Mouse (Mus musculus) gonadal fat pad, adult 2 months (tissue): ENCODE data around the gene Cmtm4. TPM values are rescaled to one million over a fixed set of nuclear protein-coding genes. Genes with fewer than 3 reads are reported as not detected.
"Not testable (repeated sequence)": the region's sequence is repeated elsewhere in the genome, so short reads cannot be mapped to it uniquely, and the experiment has no call there.

ENCODE experiments used
- DNase-seq: peaks from one replicate; pipeline ENCODE4 v3.0.0-alpha.2; 2012; ENCODE audit warnings: low read depth
- polyA plus RNA-seq: library from polyadenylated mRNA; depleted of rRNA; stranded (reverse); fragments of >200 nt; gene quantifications from 2 replicates; pipeline ENCODE4 v1.2.3, GENCODE M21; 2012; rRNA removed

The Cmtm4 gene
- polyA plus RNA-seq, 1 experiment: 25.5 TPM

DNA sequence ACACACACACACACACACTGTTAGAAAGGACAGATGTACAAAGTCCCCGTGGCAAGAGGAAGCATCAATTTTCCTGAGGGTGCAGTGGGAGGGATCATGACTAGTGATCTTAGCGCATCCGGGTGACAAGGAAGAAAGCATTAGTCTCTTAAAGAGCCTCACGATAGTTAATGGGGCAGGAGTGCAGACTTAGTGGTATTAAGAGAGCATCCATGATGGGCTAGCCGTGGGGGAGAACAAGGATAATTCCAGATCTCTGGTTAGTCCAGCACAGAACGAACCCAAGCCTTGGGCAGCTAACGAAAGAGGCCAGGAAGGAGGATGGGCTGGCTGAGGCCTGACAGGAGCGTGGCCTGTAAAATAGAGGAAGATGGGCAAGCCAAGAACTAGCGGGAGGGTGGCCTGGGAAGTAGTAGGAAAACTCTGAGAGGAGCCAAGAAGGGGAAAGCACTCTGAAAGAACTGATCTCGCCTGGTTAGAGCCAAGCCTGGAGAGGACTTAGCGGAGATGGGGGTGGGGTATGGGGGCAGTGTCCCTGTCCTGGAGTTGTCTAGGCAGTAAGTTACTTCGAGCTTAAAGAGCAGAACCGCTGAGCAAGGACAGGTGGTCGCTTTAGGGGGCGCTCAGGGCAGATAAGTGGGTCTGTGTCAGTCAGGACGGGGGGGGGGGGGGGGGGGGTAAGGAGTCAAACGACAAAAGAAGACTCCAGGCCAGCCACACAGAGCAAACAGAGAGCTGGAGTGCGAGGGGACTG, 56.2 kb downstream of the Cmtm4 start, which contains the start of gene Cmtm3:
Gene Cmtm3 (plus strand): TSS at position 182 of the 754 bp plus-strand sequence.
- no peak for DNase-seq

DNA sequence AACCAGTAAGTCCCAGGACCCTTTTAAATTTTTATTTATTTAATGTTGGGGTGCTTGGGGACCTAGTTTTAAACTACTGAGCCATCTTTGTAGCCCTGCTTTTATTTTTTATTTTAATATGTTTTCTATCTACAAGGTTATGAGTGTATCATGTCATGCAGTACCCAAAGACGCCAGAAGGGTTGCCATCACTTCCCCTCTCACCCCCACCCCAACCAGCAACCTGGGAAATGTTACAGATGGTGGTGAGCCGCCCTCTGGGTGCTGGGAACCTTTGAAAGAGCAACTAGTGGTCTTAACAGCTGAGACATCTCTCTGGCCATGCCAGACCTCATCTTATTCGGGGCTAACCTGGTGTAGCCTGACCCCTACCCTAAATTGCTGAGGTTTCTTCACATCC, 57.7 kb downstream of the Cmtm4 start:
- DNase-seq: no peak

DNA sequence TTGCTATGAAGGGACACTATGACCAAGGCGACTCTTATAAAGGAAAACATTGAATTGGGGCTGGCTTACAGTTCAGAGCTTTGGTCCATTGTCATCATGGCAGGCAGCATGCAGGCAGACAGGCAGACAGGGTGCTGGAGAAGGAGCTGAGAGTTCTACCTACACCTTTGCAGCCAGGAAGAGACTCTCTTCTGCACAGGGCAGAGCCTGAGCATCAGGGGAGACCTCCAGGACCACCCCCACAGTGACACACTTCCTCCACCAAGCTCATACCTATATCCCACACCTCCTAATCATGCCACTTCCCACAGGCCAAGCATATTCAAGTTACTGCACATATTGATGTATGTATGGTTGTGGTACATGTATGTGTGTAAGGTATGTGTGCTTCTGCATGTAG, 58.8 kb downstream of the Cmtm4 start:
- no peak for DNase-seq

DNA sequence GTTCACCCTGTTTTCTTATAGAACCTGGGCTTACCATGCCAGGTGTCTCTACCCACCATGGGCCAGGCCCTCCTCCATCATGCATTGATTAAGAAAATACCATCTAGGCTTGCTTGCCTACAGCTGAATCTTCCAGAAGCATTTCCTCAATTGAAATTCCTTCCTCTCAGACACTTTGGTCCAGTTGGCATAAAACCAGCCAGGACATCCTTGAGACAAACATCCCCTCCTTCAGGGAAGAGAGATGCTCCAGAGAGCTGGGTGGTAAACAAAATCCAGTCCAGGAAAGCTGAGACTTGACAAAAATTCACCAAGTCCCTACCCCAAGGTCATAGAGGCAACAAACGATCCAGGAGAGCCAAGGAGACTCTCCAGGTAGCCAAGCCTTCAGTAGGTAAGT, 61.4 kb downstream of the Cmtm4 start:
- DNase-seq: no peak

DNA sequence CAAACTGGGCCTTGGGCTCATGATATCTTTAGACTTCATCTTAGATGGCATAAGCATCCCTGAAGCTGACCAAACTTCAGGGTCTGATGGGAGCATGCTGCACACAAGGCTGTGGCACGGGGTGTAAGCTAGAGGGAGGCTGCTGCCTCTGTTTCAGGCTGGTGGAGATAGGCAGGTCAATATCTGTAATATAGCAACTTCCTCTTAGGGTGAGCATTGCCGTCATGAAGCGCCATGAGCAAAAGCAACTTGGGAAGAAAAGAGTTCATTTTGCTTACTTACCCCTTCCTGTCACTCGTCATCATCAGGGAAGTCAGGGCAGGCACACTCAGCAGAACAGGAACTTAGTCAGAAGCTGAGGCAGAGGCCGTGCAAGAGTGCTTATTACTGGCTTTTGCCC, 61.8 kb downstream of the Cmtm4 start:
- no peak for DNase-seq

DNA sequence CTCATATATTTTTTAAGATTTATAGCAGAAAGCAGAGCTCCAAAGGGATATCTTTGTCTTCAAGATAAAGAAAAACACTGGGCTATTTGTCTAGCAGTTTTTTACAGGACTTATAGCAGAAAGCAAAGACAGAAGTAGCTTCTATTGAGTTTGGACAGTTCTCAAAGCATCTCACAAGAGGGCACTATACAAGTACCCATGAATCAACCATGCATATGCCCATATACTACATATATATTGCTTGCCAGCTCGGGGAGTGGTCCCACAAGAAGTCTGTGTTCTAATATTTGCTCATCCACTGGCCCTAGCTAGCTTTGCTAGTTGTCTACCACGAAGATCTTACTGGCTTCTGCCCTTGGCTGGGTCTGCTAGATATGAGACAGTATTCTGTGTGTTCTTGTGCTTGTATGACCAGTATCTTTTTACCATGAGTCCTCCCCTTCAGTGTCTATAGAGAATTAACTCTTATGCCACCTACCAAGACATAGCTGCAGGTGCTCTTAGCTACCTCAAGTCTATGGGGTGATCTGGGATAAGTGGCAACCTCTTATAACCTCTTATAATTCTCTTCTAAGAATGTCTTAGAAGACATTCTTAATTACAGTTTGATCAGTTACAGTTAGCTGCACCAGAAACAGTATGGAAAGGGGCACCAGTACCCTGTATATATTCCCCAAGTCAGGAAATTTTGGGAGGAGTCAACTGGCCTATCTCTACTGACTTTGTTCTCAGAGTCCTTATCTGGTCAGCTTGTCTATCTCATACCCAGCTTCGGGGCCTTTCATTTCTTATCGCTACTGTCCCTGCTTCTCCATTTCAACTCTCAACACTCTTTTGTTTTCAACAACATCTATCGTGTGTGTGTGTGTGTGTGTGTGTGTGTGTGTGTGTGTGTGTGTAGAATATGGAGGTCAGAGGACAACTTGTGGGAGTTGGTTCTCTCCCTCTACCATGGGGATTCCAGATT, 62.7 kb downstream of the Cmtm4 start:
- no peak for DNase-seq

DNA sequence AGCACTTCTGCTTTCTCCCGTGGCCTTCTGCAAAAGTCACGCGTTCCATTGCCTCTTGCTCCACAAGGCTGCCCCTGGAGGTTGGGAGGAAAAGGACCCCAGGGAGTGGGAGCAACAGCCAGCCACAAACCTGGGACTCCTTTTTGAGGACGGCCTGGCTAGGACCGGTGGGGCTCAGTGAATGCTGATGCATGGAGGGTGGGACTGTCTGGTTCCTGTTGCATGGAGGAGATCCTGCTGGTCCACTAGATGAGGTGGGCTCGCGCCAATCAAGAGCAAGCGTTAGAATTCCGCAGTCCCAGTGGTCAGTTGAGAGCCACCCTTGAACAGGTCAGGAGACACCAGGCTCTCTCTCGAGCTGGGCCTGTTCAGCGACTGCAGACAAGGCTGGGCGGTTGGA, 73.7 kb downstream of the Cmtm4 start, which contains the start of gene Cmtm2b:
Gene Cmtm2b (plus strand): TSS at position 301 of the 400 bp plus-strand sequence.
- not testable (repeated sequence) for DNase-seq

DNA sequence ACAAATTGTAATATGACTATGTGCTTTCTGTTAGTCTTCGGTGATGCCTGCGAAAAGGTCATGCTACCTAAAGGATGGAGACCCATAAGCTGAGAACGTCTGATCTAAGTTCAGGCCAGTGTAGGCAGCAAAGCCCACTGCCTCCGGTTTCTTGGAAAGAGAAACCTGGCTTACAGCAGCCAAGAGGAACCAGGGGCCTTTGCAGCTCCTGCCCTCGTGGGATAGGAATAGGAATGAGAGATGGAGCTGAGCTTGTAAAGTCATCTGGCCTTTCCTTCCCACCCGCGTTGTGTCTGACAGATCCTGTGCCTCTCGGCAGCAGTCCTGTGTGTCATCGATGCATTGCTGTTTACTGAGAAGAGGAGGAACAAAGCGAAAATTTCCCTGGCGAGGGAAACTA, 74.3 kb downstream of the Cmtm4 start, which contains the start of gene Gm11020:
Gene Gm11020 (plus strand): TSS at position 301 of the 400 bp plus-strand sequence.
- not testable (repeated sequence) for DNase-seq

DNA sequence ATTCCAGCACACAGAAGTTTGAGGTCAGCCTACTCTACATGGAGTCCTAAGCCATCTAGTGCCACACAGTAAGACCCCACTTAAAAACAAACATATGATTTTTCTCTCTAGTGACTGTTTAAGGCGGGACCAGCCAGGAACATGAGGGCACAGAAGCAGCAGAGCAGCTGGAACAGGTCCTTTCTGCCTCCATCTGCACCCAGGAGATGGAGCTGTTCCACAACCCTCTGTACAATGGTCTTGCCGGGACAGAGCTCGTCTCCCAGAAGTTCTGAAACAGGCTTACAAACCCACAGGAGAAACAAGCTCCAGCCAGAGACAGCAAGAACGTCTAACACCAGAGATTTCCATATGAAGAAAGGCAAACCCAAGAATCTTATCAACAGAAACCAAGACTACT, 82.3 kb downstream of the Cmtm4 start:
- no peak for DNase-seq

DNA sequence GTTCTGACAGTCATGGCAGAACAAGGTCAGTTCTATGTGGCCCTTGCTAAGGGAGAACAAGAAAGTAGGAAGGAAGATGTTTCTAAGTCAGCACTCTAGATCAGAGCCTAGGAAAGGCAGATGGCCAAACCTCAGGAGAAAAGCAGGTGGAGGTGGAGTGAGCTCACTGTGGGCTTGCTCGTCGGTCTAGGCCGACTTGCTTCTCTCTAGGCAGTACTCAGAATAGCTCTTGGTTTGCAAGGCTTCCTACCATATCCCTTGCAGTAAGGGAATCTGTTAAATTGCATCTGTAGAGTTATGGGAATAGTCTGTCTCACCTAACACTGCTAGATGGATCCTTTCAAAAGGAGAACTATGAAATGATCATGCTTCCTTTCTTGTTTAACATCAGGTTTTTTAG, 83.6 kb downstream of the Cmtm4 start:
- not testable (repeated sequence) for DNase-seq

DNA sequence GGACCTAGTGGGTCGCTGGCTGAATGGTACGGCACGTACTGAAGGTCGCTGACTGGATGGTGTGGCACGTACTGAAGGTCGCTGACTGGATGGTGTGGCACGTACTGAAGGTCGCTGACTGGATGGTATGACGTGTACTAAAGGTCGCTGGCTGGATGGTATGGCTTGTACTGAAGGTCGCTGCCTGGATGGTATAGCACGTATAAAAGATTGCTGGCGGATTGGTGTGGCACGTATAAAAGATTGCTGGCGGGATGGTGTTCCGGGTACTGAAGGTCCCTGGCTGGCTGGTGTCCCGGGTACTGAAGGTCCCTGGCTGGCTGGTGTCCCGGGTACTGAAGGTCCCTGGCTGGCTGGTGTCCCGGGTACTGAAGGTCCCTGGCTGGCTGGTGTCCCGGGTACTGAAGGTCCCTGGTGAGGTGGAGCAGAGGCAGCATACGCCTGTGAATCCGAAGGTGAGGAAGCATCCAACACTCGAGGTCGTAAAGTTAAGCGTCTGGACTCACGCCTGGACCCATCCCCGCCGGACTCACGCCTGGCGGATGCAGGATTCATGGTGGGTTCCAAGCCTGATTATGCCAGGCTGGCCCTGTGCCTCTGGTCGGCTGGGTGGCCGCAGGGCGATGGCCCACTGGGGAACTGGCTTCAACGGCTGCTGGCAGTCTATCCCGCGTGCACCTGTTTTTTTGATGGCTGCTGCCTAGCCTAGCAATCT, 86.0 kb downstream of the Cmtm4 start, which contains the start of the genes Gm45711 and Cmtm1:
Gene Gm45711 (minus strand): TSS at position 641 of the 715 bp plus-strand sequence.
Gene Cmtm1 (minus strand): TSS at position 705 of the 715 bp plus-strand sequence.
- DNase-seq: not testable (repeated sequence)

DNA sequence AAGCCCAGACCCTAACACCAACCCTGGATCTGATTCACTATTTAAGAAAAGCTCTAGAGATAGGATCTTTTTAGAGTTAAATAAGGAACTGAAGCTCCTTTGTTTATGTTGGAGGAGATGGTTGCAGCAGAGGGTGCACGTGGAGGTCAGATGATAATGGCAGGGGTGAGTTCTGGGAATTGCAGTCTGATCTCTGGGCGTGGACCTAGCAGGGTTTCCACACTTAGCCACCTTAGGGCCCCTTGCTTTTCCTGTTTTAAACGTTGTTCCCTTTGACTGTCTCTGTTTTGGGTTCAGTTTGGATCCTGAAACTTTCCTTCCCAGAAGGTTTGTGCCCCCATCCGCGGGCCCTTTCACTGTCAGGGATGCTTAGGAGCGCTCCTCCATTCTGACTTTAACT, 87.3 kb downstream of the Cmtm4 start:
- DNase-seq: not testable (repeated sequence)

DNA sequence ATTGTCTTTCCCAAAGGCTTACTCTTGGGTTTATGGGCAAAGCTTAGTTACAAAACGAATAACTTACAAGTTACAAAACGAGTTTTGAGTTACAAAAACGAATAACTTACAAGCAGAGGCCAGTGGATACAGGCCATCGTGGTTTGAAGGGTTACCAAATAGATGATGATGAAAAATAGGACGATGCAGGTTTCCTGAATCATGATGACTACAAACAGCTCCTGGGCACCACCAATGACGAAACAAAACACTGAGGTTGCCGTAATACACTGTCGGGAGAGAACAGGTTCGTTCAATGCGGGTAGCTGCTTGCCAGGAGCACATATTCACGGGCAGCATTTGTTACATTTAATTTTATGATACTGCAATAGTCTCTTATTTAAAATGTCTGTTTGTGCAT, 90.6 kb downstream of the Cmtm4 start:
- DNase-seq: peak; percentile 12

DNA sequence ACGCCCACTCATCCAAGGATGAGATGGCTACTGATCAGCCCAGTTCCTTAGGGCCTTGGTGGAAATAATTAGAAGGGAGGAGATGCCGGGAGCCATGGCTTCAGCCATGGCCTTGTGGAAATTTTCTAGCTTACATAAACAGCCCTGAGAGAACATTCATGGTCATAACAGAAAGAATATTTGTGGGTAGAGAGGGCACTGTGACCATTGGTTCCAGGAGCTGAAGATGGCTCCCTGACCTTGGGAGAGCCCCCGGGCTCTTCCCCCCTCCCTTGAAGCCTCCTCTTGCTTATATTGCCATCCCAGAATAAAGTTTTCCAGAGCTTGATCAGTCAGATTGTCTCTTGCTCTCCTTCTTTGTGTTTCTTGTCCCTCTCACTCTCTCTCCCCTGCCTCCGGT, 93.1 kb downstream of the Cmtm4 start:
- DNase-seq: not testable (repeated sequence)

DNA sequence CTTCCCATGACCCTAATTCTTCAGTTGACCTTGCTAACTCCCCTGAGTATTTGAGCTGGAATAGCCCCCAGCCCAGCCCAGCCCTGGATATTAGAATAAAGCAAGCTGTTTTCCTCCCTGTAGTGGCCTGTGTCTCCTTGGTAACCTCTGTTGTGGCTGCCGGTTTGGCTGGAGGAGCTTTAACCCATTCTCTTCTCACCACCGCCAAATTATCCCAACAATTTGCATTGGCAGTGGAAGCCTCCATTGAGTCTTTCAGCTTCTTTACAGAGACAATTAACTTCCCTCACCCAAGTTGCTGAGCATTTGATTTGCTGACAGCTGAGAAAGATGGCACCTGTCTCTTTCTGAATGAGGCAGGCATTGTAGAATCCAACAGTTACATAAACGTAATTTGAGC, 94.0 kb downstream of the Cmtm4 start:
- not testable (repeated sequence) for DNase-seq

Other genes with a start within 250 kb of the Cmtm4 start
- 0.92 and 0.99 TPM in 2 replicates for gene Bean1, start 225.4 kb downstream of the Cmtm4 start, polyA plus RNA-seq
- 33.4 and 33.6 TPM in 2 replicates for gene Tk2, start 147.2 kb downstream of the Cmtm4 start, polyA plus RNA-seq
- 15.9 and 19.9 TPM in 2 replicates for gene Cklf, start 144.9 kb downstream of the Cmtm4 start, polyA plus RNA-seq
- gene Cmtm2a, start 102.6 kb downstream of the Cmtm4 start, polyA plus RNA-seq: 1.5 and 2.5 TPM in 2 replicates
- 0.29 TPM in 1 of 2 replicates, not detected in the other for gene Gm45711, start 85.7 kb downstream of the Cmtm4 start, polyA plus RNA-seq
- gene Cmtm1, start 85.7 kb downstream of the Cmtm4 start, polyA plus RNA-seq: 0.11 TPM in 1 of 2 replicates, not detected in the other
- not detected in 2 replicates for gene Gm11020, start 74.2 kb downstream of the Cmtm4 start, polyA plus RNA-seq
- 1.0 and 2.9 TPM in 2 replicates for gene Cmtm2b, start 73.6 kb downstream of the Cmtm4 start, polyA plus RNA-seq
- gene Cmtm3, start 56.4 kb downstream of the Cmtm4 start, polyA plus RNA-seq: 60.8 and 67.8 TPM in 2 replicates
- 26.2 and 29.2 TPM in 2 replicates for gene Dync1li2, start 47.2 kb upstream of the Cmtm4 start, polyA plus RNA-seq
- 0.15 and 0.26 TPM in 2 replicates for gene Terb1, start 114.1 kb upstream of the Cmtm4 start, polyA plus RNA-seq
- 20.5 and 23.2 TPM in 2 replicates for gene Nae1, start 138.8 kb upstream of the Cmtm4 start, polyA plus RNA-seq
- gene Car7, start 138.9 kb upstream of the Cmtm4 start, polyA plus RNA-seq: 17.3 and 17.8 TPM in 2 replicates
- gene Pdp2, start 195.6 kb upstream of the Cmtm4 start, polyA plus RNA-seq: 7.6 and 8.6 TPM in 2 replicates
- gene Cdh16, start 228.6 kb upstream of the Cmtm4 start, polyA plus RNA-seq: 100 and 203 TPM in 2 replicates
- 9.4 and 16.2 TPM in 2 replicates for gene Rrad, start 235.5 kb upstream of the Cmtm4 start, polyA plus RNA-seq
- gene Ciao2b, start 246.2 kb upstream of the Cmtm4 start, polyA plus RNA-seq: 32.9 and 38.5 TPM in 2 replicates